Mouse (Mus musculus) c-Kit-positive CD71-positive TER-119-negative erythroid progenitor cells, embryonic 14.5 days (primary cell): Measurements from ENCODE around the gene Nup88.
"Not testable (repeated sequence)": the region's sequence is repeated elsewhere in the genome, so short reads cannot be mapped to it uniquely, and the experiment has no call there.

ENCODE experiments used
- DNase-seq: peaks from one replicate; pipeline ENCODE4 v3.0.0-alpha.2; 2013; ENCODE audit warnings: low read depth

The Nup88 gene

DNA sequence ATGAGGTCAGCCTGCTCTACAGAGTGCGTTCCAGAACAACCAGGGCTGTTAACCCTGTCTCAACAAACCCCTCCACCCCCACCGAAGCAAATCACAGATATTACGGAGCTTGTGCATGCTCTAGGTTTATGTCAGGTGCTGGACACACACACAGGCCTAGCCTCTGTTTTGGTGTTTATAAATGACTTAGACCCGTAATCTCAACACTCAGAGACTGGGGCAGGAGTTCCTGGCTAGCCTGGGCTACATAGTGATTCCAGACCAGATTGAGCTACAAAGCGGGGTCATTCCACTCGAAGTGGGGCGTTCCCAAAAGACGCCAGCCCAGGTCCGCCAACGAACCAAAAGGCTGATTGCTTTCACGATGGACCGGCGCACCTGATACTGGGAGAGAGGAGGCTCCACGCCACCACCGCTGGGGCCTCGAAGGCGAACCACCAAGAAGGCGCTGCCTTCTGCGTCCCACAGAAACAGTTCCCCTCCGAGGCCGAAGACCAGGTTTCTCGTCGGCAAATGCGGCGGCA lies 440 bp downstream of the Nup88 start:
- no peak for DNase-seq

DNA sequence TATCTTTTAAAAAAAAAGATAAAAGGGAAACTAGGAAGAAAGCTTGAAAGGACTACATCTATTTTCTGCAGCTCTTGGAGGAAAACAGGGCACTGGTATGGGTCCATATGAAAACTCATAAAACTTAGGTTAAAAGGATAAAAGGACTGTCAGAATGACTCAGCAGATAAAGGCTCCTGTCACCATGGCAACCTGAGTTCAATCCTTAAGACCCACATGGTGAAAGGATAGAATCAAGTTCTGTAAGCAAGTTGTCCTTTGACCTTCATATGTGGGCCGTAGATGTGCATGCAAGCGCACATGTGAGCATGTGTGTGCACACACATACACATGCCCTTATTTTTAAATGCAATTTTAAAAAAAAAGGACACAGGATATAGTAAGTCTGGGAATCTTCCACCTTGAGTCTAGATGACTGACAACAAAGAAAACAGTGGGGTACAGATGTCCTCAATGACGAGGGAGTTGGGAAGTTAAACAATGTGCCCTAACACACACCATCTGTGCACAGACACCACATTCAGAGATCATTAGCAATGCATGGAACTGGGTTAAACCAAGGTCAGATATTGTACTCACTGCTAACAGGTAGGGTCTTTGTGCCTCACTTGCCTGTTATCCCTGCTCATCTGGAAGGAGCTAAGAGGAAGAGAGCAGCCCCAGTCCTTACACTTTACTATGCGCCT lies 5.4 kb downstream of the Nup88 start:
- no peak for DNase-seq

DNA sequence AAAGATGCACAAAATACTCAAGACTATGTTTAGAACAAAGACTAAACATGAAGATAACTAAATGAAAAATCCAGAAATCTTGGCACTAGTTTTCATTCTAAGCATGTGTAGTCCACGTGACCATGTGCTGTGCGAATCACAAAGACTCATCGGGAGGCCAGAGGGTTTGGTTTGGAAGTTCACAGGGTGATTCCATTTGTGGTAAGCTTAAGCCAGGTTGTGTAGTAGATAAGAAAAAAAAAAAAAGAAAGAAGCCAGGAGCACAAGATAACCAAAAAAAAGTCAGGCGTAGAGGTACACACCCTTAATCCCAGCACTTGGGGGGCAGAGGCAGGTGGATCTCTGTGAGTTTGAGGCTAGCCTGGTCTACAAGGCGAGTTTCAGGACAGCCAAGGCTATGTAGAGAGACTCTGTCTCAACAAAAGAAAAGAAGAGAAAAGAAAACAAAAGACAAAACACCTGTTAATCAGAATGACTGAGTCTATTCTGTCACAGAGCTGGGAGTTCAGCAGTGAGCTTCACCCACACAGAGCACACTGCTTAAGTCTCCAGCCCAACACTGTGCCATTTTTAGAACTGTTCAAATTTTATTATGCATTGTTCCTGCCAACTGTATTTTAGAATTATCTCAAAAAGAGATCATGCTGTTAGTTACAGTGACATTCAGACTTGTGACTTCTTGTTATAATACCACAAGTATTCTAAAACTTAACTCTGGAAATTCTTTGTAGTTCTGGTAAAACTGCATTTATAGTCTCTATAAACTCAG lies 8.8 kb downstream of the Nup88 start:
- no peak for DNase-seq

DNA sequence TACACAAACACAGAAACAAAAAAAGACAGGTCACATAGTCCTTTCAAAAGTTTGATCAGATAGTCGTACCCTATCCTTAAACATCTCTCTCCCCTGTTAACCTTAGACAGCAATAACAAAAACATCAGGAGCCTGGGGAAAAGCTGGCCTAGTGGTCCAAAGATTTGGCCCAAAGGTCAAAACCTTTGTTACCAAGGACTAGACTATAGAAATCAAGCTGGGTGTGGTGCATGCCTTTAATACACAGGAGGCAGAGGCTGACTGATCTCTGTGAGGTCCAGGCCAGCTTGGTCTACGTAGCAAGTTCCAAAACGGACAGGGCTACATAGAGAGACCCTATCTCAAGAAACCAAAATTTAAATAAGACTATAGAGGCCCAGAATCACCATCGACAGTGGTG lies 15.1 kb downstream of the Nup88 start:
- no peak for DNase-seq

DNA sequence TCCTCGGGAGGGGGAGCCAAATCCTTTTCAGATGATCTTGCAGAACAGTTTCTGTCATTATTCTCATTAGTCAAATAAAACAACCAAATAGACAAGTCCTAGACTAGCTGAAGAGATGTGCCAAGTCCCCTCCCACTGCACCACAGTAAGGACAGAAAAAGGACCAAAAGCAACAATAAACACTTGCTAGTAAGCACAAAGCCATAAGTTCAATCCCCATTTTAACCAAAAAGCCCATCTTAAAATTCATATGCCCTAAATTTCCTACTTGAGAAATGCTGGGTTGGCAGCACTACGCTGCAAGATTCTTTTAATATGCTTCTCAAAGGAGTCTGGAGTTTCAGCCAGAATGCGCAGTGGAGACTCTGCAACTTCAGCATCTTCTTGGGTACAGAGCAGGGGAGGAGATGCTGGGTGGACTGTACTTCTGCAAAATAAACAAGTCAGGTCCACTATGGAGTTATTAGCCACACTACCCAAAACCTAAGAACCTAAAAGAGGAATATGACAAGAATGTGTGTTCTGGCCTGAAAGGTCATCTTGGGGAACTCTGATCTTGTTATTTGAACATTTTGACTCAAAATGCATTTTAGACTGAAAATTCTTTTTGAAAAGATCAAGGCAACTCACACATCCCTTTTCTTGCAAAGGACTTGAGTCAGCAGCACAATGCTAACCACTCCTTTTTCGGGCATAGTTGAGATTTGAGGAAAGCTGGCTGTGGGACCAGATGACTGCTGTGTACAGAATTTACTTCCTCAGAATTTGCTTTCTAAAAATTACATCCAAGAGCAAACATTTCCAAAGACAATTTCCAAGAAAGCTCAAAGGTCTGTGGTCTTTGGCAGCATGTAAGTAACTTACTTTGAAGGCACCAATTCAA lies 24.6 kb downstream of the Nup88 start:
- DNase-seq: no peak

DNA sequence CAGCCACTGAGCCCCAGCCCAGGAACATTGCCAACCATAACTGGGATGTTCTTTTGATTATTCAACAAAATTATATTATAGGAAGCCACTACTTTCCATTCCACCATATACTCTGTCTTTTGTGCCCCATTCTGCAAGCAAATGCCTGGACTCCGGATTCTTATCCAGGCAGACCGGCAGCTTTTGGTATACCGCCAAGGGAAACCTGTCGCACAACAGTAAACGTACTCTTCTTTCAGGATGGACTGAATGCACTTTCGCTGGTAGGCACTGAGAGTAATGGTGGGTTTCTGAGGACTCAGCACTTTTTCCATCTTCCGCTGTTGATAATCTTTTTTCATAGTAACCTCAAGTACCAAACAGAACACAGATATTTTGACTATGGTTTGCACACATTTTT lies 26.1 kb downstream of the Nup88 start:
- DNase-seq: no peak

DNA sequence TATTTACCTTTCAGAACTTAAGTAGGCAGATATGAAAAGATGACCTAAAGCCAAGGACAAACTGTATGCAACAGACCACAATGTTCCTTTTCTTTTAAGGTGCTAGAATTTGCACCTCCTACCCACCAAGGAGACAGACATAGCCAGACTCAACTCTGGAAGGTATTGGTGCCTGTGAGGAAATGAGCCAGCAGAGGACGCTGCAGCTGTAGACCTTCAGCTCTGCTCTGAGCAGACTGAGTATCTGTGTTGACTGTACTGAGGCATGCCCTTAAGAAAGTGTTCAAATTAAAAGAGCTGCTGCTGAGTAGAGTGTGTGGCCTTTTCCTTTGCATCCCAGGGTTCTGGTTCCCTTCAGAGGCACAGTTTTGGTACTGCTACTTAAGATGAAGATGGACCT lies 27.2 kb downstream of the Nup88 start:
- no peak for DNase-seq

DNA sequence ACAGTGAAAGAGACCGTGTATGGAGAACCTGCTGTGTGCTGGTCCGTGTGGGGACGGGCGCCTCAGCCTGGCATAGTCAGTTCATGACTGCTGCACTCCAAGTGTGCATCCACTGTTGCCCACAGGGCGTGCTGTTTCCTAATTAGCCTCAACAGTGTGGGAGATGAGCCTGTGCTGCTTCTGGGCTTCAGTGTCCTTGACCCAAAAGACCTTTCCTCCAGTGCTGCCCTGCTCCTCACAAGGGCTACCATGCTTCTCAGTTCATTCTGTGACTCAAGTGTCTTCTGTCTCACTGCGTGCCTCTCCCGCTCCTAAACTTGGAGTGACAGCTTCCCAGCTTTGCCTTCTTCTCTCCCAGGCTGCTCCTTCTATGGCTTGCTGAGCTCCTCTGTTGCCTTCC lies 34.5 kb downstream of the Nup88 start:
- DNase-seq: no peak

DNA sequence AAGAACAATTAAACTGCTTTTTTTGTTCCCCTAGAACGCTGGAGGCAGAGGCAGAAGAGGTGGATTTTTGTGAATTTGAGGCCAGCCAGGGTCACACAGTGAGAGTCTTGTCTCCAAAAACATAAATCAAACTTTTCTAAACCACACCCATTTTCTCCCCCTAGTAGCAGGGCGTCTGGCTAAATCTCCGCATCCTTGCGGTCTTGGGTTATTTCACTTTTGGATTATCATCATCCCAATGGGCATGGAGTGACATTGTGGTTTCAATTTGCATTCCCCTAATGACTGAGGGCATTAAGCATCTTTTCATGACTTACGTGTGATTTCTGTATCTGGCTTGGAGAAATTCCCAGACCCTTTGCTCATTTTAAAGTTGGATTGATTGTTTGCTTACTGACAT lies 38.3 kb downstream of the Nup88 start:
- no peak for DNase-seq

DNA sequence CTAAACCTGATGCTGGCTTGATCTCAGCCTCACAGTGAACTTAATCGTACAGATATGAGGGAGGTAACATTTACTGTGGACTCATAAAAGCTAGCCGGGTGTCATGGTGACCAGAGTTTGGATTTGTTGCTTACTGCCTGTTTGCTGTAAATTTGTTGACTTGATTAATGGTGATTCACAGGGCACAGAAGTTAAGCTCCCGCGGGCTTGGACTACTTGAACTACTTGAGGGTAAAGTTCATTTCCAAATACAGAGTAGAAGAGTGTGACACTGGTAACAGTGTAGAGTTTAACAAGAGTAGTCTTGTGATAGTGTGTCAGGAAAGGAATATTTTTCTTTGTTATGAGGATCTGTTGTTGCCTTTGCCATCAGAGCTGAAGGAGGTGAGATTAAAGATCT lies 50.2 kb downstream of the Nup88 start:
- DNase-seq: no peak

DNA sequence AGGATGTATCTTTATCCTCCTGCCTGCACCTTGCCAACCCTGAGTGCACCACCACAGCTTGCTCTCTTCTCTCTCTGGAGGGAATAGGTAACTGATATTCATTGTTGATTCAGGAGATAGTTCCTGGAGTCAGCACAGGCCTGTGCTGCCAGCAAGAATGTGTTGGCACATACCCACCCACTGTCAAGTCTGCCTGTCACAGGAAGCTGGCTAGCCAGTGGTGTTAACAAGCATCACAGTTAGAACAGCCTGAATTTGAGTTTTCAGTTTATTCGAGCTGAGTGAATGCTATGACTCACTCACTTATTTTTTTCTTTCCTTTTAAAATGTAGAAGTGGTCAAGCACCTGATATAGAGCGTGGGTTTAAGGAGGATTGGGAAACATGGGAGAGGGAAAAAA lies 51.9 kb downstream of the Nup88 start:
- no peak for DNase-seq

DNA sequence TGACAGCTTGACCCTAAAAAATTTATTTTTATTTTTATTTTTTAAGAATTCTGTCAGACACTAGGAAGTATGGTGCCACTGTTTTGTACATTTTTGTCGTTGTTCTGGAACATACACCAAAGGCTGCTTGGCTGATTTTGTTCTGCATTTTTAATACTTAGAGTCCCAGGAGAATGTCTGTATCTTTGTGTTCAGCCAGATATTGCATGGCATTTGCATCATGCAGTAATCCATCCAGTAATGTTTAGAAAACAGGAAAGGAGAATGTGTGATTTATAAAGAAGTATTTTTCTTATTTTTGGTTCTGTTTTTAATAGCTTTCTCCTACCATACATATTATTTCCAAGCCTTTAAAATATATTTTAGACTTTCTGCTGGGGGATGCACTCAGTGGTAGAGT lies 57.9 kb downstream of the Nup88 start:
- DNase-seq: no peak

DNA sequence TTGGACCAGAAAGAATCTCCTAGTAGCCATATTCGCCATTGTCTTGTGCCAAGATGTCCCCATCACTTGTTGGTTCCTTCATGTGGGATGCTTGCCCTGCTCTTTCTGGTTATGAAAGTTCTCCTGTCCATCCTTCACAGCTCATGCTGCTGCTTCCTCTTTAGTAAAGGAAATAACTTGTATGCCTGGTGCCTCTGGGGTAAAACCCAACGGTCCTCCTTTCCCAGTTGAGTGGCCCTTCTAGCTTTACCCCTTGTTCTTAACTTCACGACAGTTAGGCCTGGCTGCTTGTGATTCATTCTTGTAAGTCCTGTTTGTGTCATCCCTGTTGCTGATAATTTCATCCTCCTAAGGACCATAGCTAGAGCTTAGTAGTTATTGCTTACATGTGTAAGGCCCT lies 58.5 kb downstream of the Nup88 start:
- DNase-seq: no peak

DNA sequence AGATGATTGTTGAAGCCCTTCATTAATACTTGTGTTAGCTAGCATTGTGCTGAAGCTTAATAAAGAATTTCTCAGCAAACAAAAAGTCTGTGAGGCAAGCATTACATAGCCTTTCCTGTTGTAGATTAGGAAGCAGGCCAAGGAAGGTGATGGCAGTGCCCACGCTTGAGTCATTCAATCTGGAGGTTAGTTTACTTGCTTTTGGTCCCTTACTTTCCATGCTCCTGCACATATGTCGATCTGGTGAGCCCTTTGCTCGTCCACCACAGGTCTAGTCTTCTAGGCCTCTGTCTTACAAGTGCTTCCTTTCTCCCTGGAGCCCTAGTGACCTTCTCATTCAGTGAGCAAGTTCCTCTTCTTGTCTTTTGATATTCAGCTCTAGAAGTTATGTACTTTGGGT lies 63.1 kb downstream of the Nup88 start:
- no peak for DNase-seq

DNA sequence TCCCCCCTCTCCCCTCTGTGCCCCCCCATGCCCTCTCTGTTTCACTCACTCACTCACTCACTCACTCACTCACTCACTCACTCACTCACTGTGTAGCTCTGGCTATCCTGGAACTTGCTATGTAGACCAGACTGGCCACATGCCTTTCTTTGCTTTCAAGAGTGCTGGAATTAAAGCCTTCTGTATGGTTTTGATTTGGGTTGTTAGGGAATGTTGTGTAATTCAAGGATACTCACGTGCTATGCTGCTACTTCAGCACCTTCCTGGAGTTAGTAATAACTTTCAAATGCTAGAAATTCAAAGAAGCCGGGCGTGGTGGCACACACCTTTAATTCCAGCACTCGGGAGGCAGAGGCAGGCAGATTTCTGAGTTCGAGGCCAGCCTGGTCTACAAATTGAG lies 71.6 kb downstream of the Nup88 start:
- DNase-seq: not testable (repeated sequence)

DNA sequence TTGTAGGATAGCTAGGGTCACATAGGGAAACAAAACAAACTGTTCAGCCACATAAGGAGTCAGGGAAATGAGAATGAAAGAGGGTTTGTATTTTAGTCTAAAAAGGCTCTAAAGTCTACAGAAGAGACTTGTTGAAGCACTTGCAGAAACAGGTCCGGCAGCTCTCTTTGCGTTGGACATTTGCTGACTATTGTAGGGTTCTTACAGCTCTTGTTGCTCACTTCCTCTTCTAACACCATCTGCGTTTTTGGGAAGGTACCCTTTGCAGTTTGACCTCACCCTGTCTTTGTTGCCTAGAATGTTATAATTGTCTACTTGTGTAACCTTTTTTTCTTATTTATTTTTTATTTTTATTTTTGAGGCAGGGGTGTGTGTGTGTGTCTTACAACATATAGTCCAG lies 72.1 kb downstream of the Nup88 start:
- no peak for DNase-seq
